ENCODE assay signal across 9 mouse cellular contexts in genomic region chr3:69519789-69520558, GRCm38 (mm10).
A peak's percentile ranks its signal among the peaks of the same experiment; 100 is the strongest.
DNase-seq lines count a peak whose midpoint lies in the region; ATAC-seq and TF ChIP-seq lines count a peak whose summit lies in the region.
"Had no signal": no experiment of that assay in that cellular context is flagged by ENCODE, and none has a peak within 500 bp of the region (broad histone marks: within the 10 kb centered on the region; RNA-seq: fewer than 3 reads in every experiment).

No protein-coding gene starts in this region.

- H3K36me3 ChIP-seq in forebrain, embryonic 13.5 days (ENCODE audit: poor library complexity, severe bottlenecking): no peaks in the 10 kb centered on the region
- no peaks in the 10 kb centered on the region for H3K36me3 ChIP-seq in limb, embryonic 14.5 days (ENCODE audit: control insufficient read depth, insufficient read depth, low read length)
- H3K36me3 ChIP-seq in kidney, adult 2 months (ENCODE audit: control insufficient read depth, insufficient read depth, low read length): no peaks in the 10 kb centered on the region

- no peaks in the 10 kb centered on the region for H3K27me3 ChIP-seq in forebrain, embryonic 13.5 days
- no peaks in the 10 kb centered on the region for H3K27me3 ChIP-seq in limb, embryonic 14.5 days (ENCODE audit: control insufficient read depth, insufficient read depth, low read length)
- no peaks in the 10 kb centered on the region for H3K27me3 ChIP-seq in kidney, adult 2 months (replicated peaks; ENCODE audit: control insufficient read depth, insufficient read depth, low read length)

- H3K4me3 ChIP-seq in forebrain, embryonic 13.5 days: no peak overlapping the region
- H3K4me3 ChIP-seq in limb, embryonic 14.5 days (replicated peaks; ENCODE audit: low read length): no peak overlapping the region
- H3K4me3 ChIP-seq in lung, adult 2 months (replicated peaks; ENCODE audit: extremely low read depth, low read depth, low read length): no peak overlapping the region
- H3K4me3 ChIP-seq in kidney, adult 2 months (ENCODE audit: insufficient read depth, low read depth, low read length): no peak overlapping the region

- no peak for TF ChIP-seq POLR2A in limb, embryonic 14.5 days (IDR thresholded peaks at IDR 0.05; ENCODE audit: borderline replicate concordance, extremely low read depth, insufficient read depth, insufficient read length)
- no peak for TF ChIP-seq POLR2A in lung, adult 2 months (IDR thresholded peaks at IDR 0.05; ENCODE audit: borderline replicate concordance, extremely low read depth, low read depth, low read length)
- no peak for TF ChIP-seq POLR2A in kidney, adult 2 months (IDR thresholded peaks at IDR 0.05; ENCODE audit: low read depth, low read length)

- ATAC-seq in forebrain, embryonic 13.5 days: peak; percentile 72
- ATAC-seq in limb, embryonic 14.5 days (ENCODE audit: low FRiP score, low read depth): peak; percentile 24; the same call in 1 of the 2 replicates
- ATAC-seq in erythroid progenitor cell, adult 5-6 weeks (replicated peaks; ENCODE audit: low FRiP score, poor library complexity, severe bottlenecking): no peak

- H3K4me1 ChIP-seq in forebrain, embryonic 13.5 days: peaks cover 28% of the 10 kb centered on the region
- peaks cover 35% of the 10 kb centered on the region for H3K4me1 ChIP-seq in limb, embryonic 14.5 days (ENCODE audit: control insufficient read depth, insufficient read depth, low read length)
- 0 out of 2 replicates have a peak, but pooled peaks cover 3% of the 10 kb centered on the region for H3K4me1 ChIP-seq in lung, adult 2 months (ENCODE audit: control insufficient read depth, insufficient read depth, low read length)
- peaks cover 5% of the 10 kb centered on the region; the same call in 1 of the 2 replicates for H3K4me1 ChIP-seq in kidney, adult 2 months (ENCODE audit: control insufficient read depth, insufficient read depth, low read length)

- peak overlapping the region; percentile 68 for H3K27ac ChIP-seq in forebrain, embryonic 13.5 days
- peak overlapping the region; percentile 63 for H3K27ac ChIP-seq in limb, embryonic 14.5 days (replicated peaks; ENCODE audit: low read depth, low read length)
- H3K27ac ChIP-seq in kidney, adult 2 months (ENCODE audit: insufficient read depth, low read depth, low read length): no peak overlapping the region

- 69% methylated on average over 21 of the region's 21 CpGs for WGBS in forebrain, embryonic 13.5 days
- WGBS in limb, embryonic 14.5 days: 44% methylated on average over 21 of the region's 21 CpGs
- WGBS in lung, adult 2 months: 89% methylated on average over 21 of the region's 21 CpGs
- 89% methylated on average over 21 of the region's 21 CpGs for WGBS in kidney, adult 2 months

- DNase-seq in right cerebral cortex, postnatal 25 days: peak; percentile 20
- DNase-seq in right cerebral cortex, adult 2 months (ENCODE audit: low spot score in 2 of 2): no peak
- peak; percentile 28 for DNase-seq in limb, embryonic 14.5 days (ENCODE audit: low spot score)
- DNase-seq in lung, adult 2 months: no peak
- no peak for DNase-seq in B cell, adult 2 months
- no peak for DNase-seq in kidney, adult 2 months
- DNase-seq: heart, postnatal 10 days had no signal

- TF ChIP-seq CTCF in lung, adult 2 months (IDR thresholded peaks at IDR 0.05; ENCODE audit: insufficient read depth, low read length): no peak
- TF ChIP-seq CTCF in kidney, adult 2 months (conservative IDR thresholded peaks at IDR 0.05; ENCODE audit: insufficient read depth, insufficient read length, low read depth, low read length): no peak

- H3K9me3 ChIP-seq in forebrain, embryonic 13.5 days (replicated peaks): no peaks in the 10 kb centered on the region
- no peaks in the 10 kb centered on the region for H3K9me3 ChIP-seq in limb, embryonic 14.5 days (ENCODE audit: control insufficient read depth, low read length)

- H3K9ac ChIP-seq in forebrain, embryonic 13.5 days: no peak overlapping the region
- no peak overlapping the region for H3K9ac ChIP-seq in limb, embryonic 14.5 days (ENCODE audit: low read depth, low read length, severe bottlenecking)

- H3K4me2 ChIP-seq in forebrain, embryonic 13.5 days: no peak overlapping the region
- H3K4me2 ChIP-seq in limb, embryonic 14.5 days (replicated peaks; ENCODE audit: low read depth, low read length, severe bottlenecking): no peak overlapping the region; the same call in 1 of the 2 replicates

Comparison
In these comparisons a context has a peak if more than half of its experiments do, and no peak if none do; other contexts are left out.
1. DNase-seq: peak in right cerebral cortex, postnatal 25 days (single experiment) and limb, embryonic 14.5 days (single experiment); none in right cerebral cortex, adult 2 months (0 of 2), lung, adult 2 months (single experiment), B cell, adult 2 months (0 of 2) and kidney, adult 2 months (single experiment).